Mouse (Mus musculus) testis, adult 2 months (tissue): ENCODE results near the gene Saa2.

Source experiments
- CTCF ChIP-seq: fragments of 200-500 bp; IDR thresholded peaks from 2 replicates; pipeline ENCODE4 v1.5.1; 2012; ENCODE audit warnings: low read depth, mild to moderate bottlenecking, inconsistent platforms, low read length, moderate library complexity; ENCODE audit not compliant: control insufficient read depth, insufficient read depth, insufficient replicate concordance
- POLR2A ChIP-seq: fragments of 200-500 bp; IDR thresholded peaks from 2 replicates; pipeline ENCODE4 v1.6.1; 2012; ENCODE audit warnings: low read depth, mild to moderate bottlenecking, inconsistent platforms, low read length, moderate library complexity; ENCODE audit not compliant: control insufficient read depth

DNA sequence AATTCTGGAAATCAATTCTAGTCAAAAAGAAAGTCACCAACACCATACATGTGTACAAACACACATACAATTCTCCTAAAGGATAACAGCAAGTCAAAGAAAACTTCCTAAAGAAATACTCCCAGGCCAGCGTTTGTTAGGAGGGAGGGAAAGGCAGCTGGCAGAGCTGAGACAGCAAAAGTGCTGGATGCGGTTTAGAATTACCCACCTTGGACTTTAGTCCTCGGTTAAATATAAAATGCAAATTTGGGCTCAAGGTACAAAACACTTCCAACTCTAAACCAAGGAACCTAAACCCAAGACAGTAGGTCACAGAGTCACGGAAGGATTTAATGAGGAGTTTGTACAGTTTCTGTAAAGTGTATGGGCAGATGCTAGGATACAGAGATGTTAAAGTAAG, 42.3 kb downstream of the Saa2 start:
- no peak for TF ChIP-seq CTCF
- no peak for TF ChIP-seq POLR2A
